Mouse (Mus musculus): ENCODE results near the gene Polr1a.

Gene Polr1a

DNA sequence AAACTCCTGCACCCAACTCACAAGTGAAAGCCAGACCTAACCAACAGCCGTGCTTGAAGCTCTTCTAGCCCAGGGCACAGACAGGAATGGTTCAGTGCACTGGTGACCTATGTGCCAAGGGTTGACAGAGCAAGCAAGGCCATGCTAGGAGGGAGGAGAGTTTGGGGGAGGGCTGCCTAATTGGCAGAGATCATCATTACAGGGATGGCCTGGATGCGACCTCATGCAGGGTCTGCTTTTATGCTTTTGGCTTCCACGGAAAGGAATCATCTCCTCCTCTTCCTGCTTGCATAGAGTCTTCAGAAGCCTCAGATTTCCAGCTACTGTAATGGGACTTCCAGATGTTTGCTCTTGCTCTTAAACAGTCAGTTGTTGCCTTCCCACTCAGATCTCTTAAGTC lies 40.9 kb downstream of the Polr1a start:
- DNase-seq (ENCODE audit: low spot score in 2 of 2) = no peak

DNA sequence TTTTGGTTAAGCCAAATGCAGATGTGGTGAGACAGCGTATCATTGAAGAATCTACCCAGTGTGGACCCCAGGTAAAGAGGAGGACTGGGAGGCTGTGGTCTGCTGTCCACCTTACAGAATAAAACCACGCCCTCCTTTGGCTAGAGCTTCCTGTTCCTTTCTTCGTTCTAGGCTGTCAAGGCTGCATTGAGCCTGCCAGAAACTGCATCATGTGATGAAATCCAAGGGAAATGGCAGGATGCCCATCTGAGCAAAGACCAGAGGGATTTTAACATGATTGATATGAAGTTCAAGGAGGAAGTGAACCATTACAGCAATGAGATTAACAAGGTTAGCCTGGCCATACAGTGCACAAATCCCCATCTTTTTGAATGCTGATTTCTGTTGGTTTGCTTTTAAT lies 41.7 kb downstream of the Polr1a start:
- DNase-seq (ENCODE audit: low spot score in 2 of 2) = no peak

DNA sequence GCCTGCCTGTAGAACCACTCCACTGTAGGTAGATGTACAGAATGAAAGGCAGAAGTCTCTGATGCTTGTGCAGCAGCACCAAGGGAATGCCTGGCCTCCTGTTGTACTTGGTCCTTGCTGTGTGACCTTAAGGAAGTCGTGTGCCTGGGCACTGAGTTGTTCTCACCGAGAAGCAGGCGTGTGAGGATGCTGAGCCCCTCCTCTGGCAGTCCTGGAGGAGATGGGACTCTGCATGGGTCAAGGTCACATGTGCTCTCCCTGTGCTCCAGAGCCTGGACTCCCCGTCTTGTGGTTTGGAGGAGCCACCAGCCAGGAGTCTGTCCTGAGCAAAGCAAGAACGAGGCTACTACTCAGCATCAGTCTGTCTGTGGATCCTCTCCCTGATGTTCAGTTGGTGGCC lies 42.3 kb downstream of the Polr1a start:
- DNase-seq (ENCODE audit: low spot score in 2 of 2) = no peak

DNA sequence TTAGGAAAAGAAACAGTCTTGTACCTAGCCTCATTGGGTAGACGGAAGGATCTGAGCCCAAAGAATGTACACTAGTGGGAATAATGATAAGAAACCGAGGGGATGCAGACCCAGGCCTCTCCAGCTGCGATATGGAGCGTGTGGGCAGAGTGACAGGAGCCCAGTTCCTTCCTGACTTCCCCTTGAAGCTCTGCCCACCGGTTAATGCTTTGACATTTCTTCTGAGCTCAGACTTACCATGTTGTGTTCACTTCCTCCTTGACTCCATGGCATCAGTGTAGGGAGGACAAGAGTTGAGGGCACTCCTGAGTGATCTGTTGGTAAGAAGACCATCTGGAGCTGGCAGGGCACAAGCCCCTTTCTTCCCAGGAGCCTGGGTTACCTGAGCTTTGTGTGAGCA lies 53.3 kb downstream of the Polr1a start:
- no peak for DNase-seq (ENCODE audit: low spot score in 2 of 2)

DNA sequence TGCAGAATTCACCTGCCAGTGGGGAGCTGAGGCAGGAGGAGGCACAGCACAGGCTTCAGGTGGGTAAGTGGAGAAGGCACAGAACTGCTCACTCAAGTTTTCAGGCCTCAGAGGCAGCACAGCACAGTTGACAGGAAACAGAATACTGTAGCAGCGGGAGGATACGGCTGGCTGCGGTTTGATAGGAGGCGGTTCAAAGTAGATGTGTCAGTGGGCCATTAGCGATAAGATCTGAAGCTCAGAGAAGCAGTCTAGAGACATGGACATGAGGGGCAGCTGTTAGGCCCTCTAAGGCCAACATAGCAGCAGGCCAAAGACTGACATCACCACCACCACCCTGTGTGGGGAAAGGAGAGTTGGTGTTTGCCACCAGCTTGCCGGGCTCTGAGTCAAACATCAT lies 53.9 kb downstream of the Polr1a start:
- no peak for DNase-seq (ENCODE audit: low spot score in 2 of 2)

DNA sequence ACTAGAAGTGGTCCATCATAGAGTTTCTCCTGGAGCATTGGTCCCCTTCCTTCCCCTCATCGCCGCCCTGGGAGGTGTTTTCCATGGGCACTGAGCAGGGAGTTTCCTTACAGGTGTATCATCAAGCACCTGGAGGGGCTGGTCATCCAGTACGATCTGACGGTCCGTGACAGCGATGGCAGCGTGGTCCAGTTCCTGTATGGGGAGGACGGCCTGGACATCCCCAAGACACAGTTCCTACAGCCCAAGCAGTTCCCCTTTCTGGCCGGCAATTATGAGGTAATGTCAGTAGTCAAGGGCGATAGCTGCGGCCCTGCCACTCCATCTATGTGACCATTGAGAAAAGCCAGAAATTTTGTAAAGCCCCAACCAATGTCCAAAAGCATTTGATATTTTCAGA lies 54.7 kb downstream of the Polr1a start:
- DNase-seq (ENCODE audit: low spot score in 2 of 2) = no peak

DNA sequence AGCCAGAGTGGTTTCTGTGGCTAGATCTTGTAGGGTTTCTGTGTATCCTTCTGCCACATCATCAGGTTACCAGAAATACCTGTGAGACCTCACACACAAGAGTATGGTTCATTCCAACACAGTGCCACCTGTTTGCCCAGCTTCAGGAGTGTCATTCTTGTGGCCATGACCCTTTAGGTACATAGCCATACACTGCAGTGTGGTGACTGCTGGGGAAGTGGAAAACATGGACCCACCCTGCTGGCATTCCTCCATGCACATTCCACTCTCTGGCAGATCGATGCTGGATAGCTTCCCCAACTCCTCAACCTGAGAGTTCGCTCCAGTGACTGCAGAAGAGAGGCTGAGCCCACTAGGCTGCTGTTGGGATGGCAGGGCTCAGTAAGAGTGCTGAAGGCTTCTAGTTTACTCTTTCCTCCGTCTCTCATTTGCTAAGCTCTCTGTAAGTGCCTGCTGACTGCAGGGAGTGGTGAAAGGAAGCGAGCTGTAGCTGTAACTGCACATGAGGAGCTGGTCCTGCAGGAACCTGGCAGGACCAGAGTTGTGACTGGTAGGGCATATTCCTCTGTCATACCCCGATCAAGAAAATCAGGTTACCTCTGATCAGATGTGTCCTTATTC lies 57.9 kb downstream of the Polr1a start:
- no peak for DNase-seq (ENCODE audit: low spot score in 2 of 2)

DNA sequence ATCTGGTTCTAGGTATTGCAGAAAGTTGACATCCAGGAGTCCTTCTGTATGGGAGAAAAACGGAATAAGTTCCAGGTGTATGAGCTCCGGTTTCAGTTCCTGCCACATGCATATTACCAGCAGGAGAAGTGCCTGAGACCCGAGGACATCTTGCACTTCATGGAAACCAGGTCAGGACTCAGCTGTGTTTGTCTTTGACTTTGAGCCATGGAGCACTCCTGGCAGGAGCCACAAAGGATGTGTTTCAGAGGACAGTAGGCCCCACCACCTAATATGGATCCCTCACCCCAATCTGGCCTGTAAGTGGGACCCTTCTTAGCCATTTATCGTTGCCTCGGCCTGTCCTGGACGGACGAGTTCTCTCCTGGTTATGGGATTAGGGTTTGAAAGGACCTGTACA lies 59.0 kb downstream of the Polr1a start:
- no peak for DNase-seq (ENCODE audit: low spot score in 2 of 2)

DNA sequence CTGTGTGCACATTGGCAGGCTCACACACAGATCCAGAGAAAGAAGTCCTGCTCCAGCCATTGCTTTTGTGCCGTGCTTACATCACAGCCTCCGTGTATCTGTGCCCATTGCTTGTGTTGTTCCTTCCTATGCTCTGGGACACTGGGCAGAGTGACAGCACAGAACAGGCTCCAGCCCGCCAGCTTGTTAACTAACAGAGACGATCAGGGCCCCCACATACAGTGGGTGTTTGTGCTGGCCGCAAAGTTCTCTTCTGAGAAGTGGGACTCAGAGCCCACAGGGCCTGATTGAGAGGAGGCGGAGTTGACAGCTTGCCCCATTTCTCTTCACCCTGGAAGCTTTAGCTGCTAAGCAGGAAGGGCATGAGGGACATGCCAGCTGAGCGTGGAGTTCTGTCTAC lies 60.6 kb downstream of the Polr1a start:
- DNase-seq (ENCODE audit: low spot score in 2 of 2) = no peak

DNA sequence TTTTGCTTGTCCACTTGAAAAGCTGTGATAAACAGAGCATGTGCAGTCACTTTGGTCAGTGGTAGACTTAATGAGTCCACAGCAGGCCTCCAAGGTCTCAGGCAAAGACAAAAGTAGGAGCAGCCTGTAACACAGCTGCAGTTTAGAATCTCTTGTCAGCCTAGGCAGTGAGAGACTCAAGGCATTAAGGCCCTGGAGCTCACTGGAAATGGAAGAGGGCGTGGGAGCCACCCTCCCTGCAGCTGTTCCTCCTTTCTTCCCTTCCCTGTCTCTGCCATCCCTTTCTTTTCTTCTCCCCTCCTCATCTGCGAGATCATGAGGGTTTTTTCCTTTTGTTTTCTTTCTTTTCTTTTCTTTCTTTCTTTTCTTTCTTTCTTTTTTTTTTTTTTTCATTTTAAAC lies 61.3 kb downstream of the Polr1a start:
- DNase-seq (ENCODE audit: low spot score in 2 of 2) = no peak

DNA sequence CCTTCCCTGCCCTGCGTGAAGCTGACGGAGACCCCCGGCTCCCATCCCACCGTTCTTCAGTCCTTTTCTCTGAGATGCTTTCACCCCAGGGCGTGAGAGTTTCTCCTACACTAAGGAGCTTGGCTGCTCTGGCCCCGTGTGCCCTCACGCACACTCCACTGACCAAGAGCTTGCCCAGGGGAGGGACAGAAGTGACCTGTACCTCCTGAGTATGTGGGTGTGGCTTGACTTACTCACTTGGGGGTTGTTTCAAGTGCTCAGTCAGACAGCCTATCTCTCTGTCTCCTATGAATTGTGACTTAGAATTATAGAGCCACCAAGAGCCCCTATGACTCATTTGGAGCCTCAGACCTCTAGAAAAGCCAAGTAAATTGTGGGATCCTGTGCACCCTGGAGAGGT lies 67.7 kb downstream of the Polr1a start:
- no peak for DNase-seq (ENCODE audit: low spot score in 2 of 2)

DNA sequence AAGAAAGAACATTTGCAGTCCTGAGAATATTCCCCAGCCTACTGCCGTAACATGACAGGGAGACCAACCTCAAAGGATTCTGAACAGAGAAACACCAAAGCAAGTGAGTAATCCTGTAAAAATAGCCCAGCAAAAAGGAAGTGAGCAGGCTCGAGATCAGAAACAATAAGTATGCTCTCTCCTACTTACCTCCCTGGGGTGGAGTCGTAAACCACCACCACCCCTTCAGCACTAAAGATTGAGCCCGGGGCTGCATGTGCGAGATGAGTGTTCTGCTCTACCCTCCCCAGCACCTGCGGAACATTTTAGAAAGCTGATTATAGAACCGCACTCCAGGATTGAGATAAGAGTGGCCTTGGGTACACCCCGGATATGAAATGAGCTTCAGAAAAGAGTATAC lies 71.3 kb downstream of the Polr1a start:
- DNase-seq (ENCODE audit: low spot score in 2 of 2) = no peak

DNA sequence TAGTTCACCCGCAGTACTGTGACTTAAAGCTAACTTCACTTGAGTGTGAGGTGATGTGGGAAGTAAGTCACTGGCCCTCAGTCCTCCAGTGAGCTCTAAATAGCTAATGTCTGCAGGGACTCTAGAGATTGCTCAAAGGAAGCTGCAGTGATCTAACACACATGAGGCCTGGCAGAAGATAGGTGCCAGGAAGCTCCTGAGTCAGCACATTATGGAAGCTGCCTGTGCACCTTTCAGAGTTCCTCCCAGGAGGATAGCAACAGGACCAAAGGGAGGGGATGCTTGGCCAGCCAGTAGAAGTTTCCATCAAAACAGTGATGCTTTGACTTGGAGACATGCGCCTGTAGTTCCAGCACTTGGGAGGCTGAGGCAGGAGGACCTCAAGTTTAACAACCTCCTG lies 71.7 kb downstream of the Polr1a start:
- DNase-seq (ENCODE audit: low spot score in 2 of 2) = no peak

DNA sequence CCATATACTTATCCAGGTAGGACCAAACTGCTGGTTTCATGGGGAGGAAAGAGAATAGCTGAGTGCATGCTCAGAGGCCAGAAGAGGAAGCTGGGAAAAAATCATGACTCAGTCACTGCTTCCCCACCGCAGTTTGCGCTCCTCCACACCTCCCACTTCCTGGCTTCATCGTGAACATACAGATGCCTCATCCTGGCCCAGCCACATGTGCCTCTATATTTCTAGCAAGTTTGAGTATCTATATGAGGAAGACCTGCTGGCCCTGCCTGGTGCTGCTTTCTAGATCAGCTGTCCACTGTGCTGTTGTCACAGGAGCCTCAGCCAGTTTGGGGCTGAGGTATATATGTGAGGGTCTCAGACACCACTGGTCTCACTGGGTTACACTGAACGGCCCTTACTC lies 72.6 kb downstream of the Polr1a start:
- no peak for DNase-seq (ENCODE audit: low spot score in 2 of 2)

DNA sequence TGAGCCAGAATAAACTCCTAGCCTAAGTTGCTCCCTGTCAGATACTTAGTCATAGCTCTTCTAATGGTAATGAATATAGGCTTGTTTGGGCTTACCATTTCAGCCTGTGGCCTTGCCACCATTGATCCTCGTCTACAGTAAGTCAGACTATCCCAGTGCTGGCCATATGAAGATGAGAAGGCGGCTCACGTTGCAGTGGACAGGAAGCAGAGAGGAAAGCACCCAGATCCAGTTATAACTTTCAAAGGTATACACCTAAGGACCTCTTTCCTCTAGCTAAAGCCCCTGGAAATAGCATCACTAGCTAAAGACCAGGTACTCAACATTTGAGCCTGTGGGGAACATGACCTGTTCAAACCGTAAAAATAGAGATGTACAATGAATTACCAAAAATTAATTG lies 77.1 kb downstream of the Polr1a start:
- no peak for DNase-seq (ENCODE audit: low spot score in 2 of 2)

DNA sequence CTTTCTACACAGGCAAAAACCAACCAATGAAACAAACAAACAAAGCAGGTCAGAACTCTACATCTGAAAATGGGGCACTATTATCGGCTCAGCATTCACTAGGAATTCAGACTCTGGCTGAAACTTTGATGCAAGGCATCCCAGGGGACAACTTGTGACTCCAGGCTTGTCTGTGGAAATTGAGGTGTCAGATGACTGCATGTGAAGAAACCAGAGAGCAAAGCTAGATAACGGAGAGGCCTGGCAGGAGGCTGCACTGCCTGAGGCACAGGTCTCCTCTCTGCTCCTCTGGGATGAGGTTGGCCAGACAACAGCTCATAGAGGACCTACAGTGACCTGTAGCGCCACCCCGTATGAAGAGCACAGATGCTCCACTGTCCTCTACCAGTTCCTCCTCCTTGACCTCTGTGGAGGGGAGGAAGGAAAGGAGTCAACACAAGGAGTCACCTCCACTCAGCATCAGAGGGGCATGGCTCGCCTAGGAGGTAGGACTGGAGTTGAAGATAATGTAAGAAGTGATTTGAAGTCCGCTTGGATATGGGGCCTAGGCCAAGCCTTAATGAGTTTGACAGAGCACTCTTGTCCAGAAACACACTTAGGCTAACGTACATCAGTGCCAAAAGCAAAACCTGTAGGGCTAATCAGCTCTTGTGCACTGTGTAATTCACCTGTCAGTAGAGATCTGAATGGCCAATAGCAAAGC lies 78.8 kb downstream of the Polr1a start:
- DNase-seq (ENCODE audit: low spot score in 2 of 2) = no peak

DNA sequence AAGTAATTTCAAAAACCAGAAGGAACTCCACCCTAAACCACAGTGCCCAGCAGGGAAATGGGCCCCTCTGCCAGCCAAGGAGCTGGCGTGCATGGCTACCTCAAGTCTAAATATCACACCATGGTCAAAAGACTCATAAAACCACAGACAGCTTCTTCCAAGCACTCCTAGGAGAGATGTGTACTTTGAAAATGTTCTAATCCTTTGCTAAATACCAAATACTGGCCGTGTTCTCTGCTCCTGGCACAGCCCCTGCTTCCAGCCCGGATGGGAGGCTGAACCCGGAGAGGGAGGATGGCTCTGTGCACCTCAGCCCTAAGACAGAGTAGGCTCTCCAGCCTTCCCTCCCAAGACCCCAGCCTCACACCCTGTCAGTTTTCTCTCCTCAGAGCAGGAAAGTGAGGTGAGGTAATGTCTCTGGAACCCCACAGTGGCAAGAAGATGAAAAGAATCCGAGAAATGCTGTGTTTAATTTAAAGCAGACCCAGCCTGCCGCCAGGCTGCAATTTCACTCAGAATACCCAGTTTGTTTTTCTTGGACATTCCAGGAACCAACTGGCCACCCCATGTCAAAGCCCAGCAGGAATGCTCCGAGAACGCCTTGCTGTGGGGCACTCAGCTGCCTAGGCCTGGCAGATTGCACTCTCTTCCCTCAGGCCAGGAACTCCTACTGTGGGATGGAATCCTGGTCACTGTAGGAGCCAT lies 80.9 kb downstream of the Polr1a start:
- no peak for DNase-seq (ENCODE audit: low spot score in 2 of 2)

DNA sequence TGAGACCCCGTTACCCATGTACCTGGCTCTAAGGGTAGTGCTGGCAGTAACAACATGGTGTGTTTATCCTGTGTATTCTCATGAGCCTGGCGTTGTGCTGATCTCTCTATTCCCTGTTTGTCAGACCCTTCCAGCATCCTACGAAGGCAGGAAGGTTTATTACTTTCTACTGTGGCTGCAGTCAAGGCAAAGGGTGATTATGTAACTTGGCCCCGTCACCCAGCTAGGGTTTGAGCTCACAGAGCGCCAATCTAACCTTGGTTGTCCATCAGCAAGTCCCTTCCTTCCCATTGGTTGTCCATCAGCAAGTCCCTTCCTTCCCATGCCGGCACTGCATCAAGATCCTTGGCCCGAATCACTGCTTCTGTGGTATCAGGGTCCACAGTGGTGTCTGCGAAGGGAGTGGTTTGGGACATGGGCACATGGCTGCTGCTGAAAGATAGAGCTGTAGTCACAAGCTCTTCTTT lies 81.6 kb downstream of the Polr1a start:
- no peak for DNase-seq (ENCODE audit: low spot score in 2 of 2)

DNA sequence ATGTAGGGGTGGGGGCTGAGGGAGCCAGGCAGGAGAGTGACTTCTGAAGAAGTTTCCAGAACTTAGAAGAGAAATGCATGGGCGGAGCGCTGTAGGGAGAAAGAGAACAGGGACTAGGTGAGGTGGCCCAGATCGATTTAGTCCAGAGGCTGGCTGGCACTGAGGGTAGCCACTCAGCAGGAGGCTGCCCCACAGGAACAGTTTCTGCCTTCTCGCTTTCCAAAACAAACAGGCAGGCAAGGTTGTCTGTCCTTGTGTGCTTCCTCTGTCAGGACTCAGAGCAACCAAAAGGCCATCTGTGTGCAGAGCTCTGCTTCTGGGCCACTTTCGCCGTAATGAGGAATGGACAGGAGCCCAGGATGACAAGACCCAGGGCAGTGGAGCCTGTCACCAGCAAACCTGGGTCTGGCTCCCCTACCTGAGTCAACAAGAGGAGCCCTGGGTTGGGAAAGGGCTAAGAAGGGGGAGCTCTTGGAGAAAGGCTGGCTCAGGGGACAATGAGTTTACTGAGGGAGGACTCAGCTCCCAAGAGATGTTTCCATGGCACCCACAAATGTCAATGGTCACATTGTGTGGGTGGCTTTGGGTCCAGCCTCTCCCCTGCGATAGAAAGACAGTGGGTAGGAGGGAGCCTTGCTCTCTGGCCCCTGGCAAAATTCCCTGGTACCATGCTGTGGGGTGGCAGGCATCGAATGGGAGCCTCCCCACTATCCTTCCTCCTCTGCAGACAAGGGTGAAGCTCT lies 82.5 kb downstream of the Polr1a start:
- no peak for DNase-seq (ENCODE audit: low spot score in 2 of 2)

DNA sequence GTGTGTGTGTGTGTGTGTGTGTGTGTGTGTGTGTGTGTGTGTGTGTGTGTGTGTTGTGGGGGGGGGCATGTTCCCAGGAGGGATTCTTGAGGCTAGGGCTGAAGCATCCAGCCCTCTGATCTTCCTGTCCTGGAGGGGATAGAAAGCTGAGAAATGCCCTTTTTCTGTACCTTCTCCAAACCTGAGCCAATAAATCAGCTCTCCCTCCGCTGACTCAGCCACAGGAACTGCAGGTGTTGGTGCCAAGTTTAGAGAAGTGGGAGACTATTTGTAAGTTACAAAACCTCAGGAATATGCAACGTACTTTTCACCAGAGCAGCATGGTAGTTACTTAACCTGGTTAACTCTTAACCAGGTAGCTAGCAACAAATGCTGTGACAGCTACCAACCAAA lies 83.1 kb downstream of the Polr1a start:
- no peak for DNase-seq (ENCODE audit: low spot score in 2 of 2)

DNA sequence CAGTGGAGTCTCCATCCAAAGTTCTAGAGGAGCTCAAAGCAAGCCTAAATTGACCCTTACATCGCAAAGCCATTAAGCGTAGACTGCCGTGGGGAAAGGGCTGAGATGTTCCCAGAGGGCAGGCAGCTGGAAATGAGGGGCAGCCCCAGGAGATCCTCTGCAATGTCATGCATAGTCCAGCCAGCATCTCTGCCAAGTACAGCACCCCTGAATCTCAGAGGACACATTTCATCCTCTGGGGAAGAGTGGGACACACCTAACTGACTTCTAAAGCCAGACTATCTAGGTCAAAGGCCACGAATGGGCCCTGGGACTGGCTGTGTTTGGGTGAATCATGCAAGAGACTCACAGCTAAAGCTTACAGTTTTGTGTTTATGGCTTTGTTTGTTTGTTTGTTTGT lies 85.2 kb downstream of the Polr1a start:
- no peak for DNase-seq (ENCODE audit: low spot score in 2 of 2)

DNA sequence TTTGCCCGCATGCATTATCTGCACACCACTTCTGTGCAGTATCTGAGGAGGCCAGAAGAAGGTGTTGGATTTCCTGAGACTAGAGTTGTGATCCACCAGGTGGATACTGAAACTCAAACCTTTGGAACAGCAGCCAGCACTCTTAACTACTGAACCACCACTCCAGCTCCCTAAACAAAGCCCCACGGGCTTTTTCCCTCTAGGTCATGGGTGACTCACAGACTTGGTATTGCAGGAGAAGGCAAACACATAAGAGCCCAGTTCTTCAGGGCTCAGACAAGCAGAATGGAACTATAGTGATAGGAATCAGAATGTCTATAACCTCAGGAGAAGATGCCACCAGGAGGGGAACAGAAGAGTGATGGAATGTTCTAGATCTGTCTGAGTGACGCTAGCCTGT lies 86.2 kb downstream of the Polr1a start:
- DNase-seq (ENCODE audit: low spot score in 2 of 2) = no peak

DNA sequence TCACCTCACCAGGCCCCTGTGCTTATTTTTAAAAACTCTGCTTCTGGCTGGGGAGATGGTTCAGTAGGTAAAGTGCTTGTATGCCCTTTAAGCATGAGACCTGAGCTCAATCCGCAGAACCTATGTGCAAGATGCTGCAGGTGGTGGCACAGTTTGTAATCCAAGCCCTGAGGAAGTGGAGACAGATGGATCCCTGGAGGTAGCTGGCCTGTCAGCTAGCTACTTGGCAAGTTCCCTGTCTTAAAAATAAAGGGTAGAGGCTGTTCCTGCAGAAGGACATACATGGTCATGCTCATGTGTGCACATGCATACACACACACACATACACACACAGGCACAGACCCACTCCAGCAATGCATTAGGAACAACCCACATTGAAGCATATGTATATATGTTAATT lies 88.4 kb downstream of the Polr1a start:
- no peak for DNase-seq (ENCODE audit: low spot score in 2 of 2)
